Mouse (Mus musculus): ENCODE results near the gene Sh3rf1. TPM values are rescaled to one million over a fixed set of nuclear protein-coding genes. Genes with fewer than 3 reads are reported as not detected.

Gene Sh3rf1
- polyA plus RNA-seq, 1 experiment from 2014 or later, result 9.1 TPM

DNA sequence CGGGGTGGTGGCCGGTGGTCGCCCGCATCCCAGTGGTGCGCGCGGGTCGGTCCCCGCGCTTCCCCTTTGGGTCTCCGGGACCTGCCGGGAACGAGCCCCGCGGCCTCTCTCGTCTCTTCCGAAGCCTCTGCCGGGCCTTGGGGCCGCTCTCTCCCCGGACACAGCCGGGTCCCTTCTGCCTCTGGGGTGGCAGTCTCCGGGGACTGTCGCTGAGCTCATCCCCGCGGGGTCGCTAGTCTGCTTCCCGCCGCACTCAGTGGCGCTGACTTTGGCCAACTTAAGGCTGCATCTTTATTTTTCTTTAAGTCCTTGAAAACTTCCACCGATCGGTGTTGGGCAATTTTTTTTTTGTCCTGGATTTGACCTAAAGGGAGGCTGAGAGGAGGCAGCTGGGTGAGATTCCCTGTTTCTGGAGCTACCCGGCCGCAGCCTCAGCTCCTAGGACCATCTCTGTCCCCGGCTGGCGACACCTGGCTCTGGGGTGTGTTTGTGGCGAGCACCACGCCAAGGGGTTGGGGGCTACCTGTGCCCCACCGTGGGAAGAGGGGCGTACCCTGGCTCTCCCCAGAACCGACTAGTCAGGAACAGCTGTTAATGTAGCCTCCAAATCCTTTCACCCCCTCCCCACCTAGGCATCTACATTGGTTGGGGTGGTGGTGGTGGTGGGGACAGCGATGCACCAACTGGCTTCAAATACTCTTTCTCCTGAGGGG lies 864 bp downstream of the Sh3rf1 start:
- Histone ChIP-seq H3K9ac (replicated peaks) (peak overlapping the region; percentile 81), H3K4me2 (peak overlapping the region; percentile 94), H3K27me3 (no peaks in the 10 kb centered on the region), H3K4me1 (replicated peaks) (peaks cover 24% of the 10 kb centered on the region), H3K4me3 (replicated peaks) (peak overlapping the region; percentile 84), H3K27ac (peak overlapping the region; percentile 81), H3K36me3 (peaks cover 7% of the 10 kb centered on the region; the same call in 1 of the 2 replicates), H3K9me3 (no peaks in the 10 kb centered on the region)
- WGBS, result 0% methylated on average over 31 of the region's 41 CpGs
- peak; percentile 62 for ATAC-seq (ENCODE audit: insufficient number of reproducible peaks, insufficient read depth, low FRiP score, low TSS enrichment, low read depth)

GRCm38 (mm10) chr8:61225581-61226395 lies 2.1 kb downstream of the Sh3rf1 start:
- Histone ChIP-seq H3K27ac (0 out of 2 replicates have a peak overlapping the region, but pooled peaks have one; percentile 4), H3K9ac (replicated peaks) (no peak overlapping the region; the same call in 1 of the 2 replicates), H3K4me1 (replicated peaks) (peaks cover 29% of the 10 kb centered on the region), H3K36me3 (peaks cover 7% of the 10 kb centered on the region; the same call in 1 of the 2 replicates), H3K27me3 (no peaks in the 10 kb centered on the region), H3K9me3 (no peaks in the 10 kb centered on the region), H3K4me3 (replicated peaks) (peak overlapping the region; percentile 84), H3K4me2 (peak overlapping the region; percentile 94)
- 59% methylated on average over 20 of the region's 20 CpGs for WGBS
- ATAC-seq (ENCODE audit: insufficient number of reproducible peaks, insufficient read depth, low FRiP score, low TSS enrichment, low read depth), result no peak

- H3K36me3 ChIP-seq, result peaks cover 7% of the 10 kb centered on the region; the same call in 1 of the 2 replicates
- WGBS, result 84% methylated on average over 5 of the region's 5 CpGs
- peak overlapping the region; percentile 94 for H3K4me2 ChIP-seq
- H3K4me3 ChIP-seq (replicated peaks), result no peak overlapping the region
- ATAC-seq (ENCODE audit: insufficient number of reproducible peaks, insufficient read depth, low FRiP score, low TSS enrichment, low read depth), result no peak
- no peaks in the 10 kb centered on the region for H3K27me3 ChIP-seq
- no peak overlapping the region for H3K27ac ChIP-seq
- no peaks in the 10 kb centered on the region for H3K9me3 ChIP-seq
- no peak overlapping the region for H3K9ac ChIP-seq (replicated peaks)
- H3K4me1 ChIP-seq (replicated peaks), result peaks cover 29% of the 10 kb centered on the region
Observed at GRCm38 (mm10) chr8:61226632-61227031, 3.0 kb downstream of the Sh3rf1 start.

- no peak for ATAC-seq (ENCODE audit: insufficient number of reproducible peaks, insufficient read depth, low FRiP score, low TSS enrichment, low read depth)
- no peak overlapping the region for H3K9ac ChIP-seq (replicated peaks)
- H3K4me3 ChIP-seq (replicated peaks), result no peak overlapping the region
- H3K27me3 ChIP-seq, result no peaks in the 10 kb centered on the region
- H3K4me1 ChIP-seq (replicated peaks), result peaks cover 29% of the 10 kb centered on the region
- no peaks in the 10 kb centered on the region for H3K9me3 ChIP-seq
- H3K4me2 ChIP-seq, result no peak overlapping the region
- H3K36me3 ChIP-seq, result peaks cover 7% of the 10 kb centered on the region; the same call in 1 of the 2 replicates
- H3K27ac ChIP-seq, result no peak overlapping the region
- WGBS, result 73% methylated on average over 8 of the region's 8 CpGs
Observed at GRCm38 (mm10) chr8:61228678-61229077, 5.0 kb downstream of the Sh3rf1 start.

DNA sequence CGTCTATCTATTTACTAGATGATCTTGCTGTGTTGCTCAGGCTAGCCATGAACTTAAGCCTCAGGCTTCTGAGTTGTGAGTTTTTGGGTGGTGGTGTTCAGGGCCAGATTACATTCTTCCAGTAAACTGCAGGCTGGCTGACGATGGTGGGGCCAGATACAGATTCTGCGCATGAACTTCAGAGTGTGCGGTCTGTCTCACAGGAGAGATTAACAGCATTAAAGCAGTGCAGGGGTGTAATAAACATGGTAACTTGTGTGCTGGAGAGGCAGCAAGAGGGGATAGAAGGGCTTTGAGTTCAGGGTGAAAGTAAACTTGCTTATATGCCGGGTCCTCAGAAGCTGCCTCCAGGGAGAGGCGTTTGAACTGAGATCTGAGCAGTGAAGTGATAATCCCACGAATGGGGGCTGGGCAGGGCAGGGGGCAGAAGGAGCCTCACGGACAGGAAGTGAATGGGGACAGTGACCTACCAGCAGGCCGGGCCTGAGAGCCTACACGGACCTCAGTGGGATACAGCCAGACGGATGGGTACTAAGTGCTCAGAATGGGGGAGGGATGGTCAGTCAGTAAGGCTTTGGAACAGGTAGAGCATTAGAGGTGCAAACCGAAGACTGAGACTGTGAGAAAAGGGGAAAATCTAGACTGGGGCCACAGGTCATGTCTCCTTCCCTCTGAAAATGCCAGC lies 6.0 kb downstream of the Sh3rf1 start:
- 55% methylated on average over 12 of the region's 12 CpGs for WGBS
- Histone ChIP-seq H3K9me3 (no peaks in the 10 kb centered on the region), H3K27me3 (no peaks in the 10 kb centered on the region), H3K9ac (replicated peaks) (no peak overlapping the region), H3K27ac (no peak overlapping the region), H3K4me2 (no peak overlapping the region), H3K36me3 (peaks cover 7% of the 10 kb centered on the region; the same call in 1 of the 2 replicates), H3K4me1 (replicated peaks) (peaks cover 29% of the 10 kb centered on the region), H3K4me3 (replicated peaks) (no peak overlapping the region)
- no peak for ATAC-seq (ENCODE audit: insufficient number of reproducible peaks, insufficient read depth, low FRiP score, low TSS enrichment, low read depth)

- H3K4me3 ChIP-seq (replicated peaks), result no peak overlapping the region
- no peak overlapping the region for H3K4me2 ChIP-seq
- ATAC-seq (ENCODE audit: insufficient number of reproducible peaks, insufficient read depth, low FRiP score, low TSS enrichment, low read depth), result no peak
- H3K36me3 ChIP-seq, result peaks cover 5% of the 10 kb centered on the region; the same call in 1 of the 2 replicates
- no peak overlapping the region for H3K27ac ChIP-seq
- 95% methylated on average over 11 of the region's 11 CpGs for WGBS
- no peaks in the 10 kb centered on the region for H3K9me3 ChIP-seq
- no peaks in the 10 kb centered on the region for H3K27me3 ChIP-seq
- peaks cover 22% of the 10 kb centered on the region for H3K4me1 ChIP-seq (replicated peaks)
- H3K9ac ChIP-seq (replicated peaks), result no peak overlapping the region
Observed at GRCm38 (mm10) chr8:61230881-61231755, 7.4 kb downstream of the Sh3rf1 start.

- WGBS, result 90% methylated on average over 5 of the region's 5 CpGs
- H3K9me3 ChIP-seq, result no peaks in the 10 kb centered on the region
- H3K36me3 ChIP-seq, result 0 out of 2 replicates have a peak, but pooled peaks cover 5% of the 10 kb centered on the region
- H3K27me3 ChIP-seq, result no peaks in the 10 kb centered on the region
- no peak overlapping the region for H3K4me2 ChIP-seq
- no peak overlapping the region for H3K9ac ChIP-seq (replicated peaks)
- H3K4me3 ChIP-seq (replicated peaks), result no peak overlapping the region
- H3K27ac ChIP-seq, result no peak overlapping the region
- peaks cover 8% of the 10 kb centered on the region for H3K4me1 ChIP-seq (replicated peaks)
- no peak for ATAC-seq (ENCODE audit: insufficient number of reproducible peaks, insufficient read depth, low FRiP score, low TSS enrichment, low read depth)
Observed at GRCm38 (mm10) chr8:61235499-61235898, 11.8 kb downstream of the Sh3rf1 start.

- H3K9me3 ChIP-seq, result no peaks in the 10 kb centered on the region
- H3K27me3 ChIP-seq, result no peaks in the 10 kb centered on the region
- no peak overlapping the region for H3K27ac ChIP-seq
- 0 out of 2 replicates have a peak, but pooled peaks cover 5% of the 10 kb centered on the region for H3K36me3 ChIP-seq
- H3K9ac ChIP-seq (replicated peaks), result no peak overlapping the region
- ATAC-seq (ENCODE audit: insufficient number of reproducible peaks, insufficient read depth, low FRiP score, low TSS enrichment, low read depth), result no peak
- H3K4me2 ChIP-seq, result no peak overlapping the region
- H3K4me3 ChIP-seq (replicated peaks), result no peak overlapping the region
- 61% methylated on average over 9 of the region's 9 CpGs for WGBS
- peaks cover 8% of the 10 kb centered on the region for H3K4me1 ChIP-seq (replicated peaks)
Observed at GRCm38 (mm10) chr8:61236506-61237268, 13.0 kb downstream of the Sh3rf1 start.

DNA sequence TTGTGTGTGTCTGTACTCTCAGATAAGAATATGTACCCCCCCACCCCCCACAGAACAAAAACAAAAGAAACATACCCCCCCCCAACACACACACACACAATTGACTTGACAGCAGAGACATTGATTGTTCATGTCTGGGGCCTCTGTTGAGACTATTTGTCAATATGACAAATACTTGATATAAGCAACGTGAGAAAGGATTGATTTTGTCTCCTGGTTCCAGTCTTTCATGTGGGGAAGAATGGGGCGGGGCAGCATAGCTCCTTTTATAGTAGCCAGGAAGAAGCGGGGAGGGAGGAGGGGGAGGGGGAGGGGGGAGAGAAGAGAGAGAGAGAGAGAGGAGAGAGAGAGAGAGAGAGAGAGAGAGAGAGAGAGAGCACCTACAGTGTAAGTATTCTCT lies 15.9 kb downstream of the Sh3rf1 start:
- Histone ChIP-seq H3K4me3 (replicated peaks) (no peak overlapping the region), H3K36me3 (0 out of 2 replicates have a peak, but pooled peaks cover 5% of the 10 kb centered on the region), H3K27ac (no peak overlapping the region), H3K9me3 (0 out of 2 replicates have a peak, but pooled peaks cover 2% of the 10 kb centered on the region), H3K4me1 (replicated peaks) (peaks cover 8% of the 10 kb centered on the region), H3K4me2 (no peak overlapping the region), H3K27me3 (no peaks in the 10 kb centered on the region), H3K9ac (replicated peaks) (no peak overlapping the region)
- no peak for ATAC-seq (ENCODE audit: insufficient number of reproducible peaks, insufficient read depth, low FRiP score, low TSS enrichment, low read depth)
- WGBS, result 68% methylated on average over 3 of the region's 3 CpGs

DNA sequence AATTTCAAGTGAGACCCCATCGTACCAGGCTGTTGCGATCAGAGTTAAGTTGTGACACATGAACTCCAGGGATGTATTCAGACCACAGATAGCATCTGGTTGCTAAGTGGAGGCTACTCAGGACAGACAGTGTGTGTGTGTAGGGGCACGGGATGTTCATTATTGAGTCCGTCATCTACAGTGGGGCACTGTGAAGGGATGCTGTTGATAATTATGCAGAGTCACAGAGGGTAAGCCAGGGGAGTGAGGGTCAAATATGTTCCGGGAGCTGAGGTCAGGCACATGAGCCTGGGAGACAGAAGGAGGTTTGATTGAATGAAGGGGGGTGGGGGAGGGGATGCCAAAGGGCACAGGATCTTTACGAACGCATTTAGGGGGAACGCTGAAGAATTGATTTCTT lies 17.6 kb downstream of the Sh3rf1 start:
- WGBS, result 63% methylated on average over 8 of the region's 8 CpGs
- H3K4me2 ChIP-seq, result no peak overlapping the region
- no peaks in the 10 kb centered on the region for H3K27me3 ChIP-seq
- no peak overlapping the region for H3K4me3 ChIP-seq (replicated peaks)
- no peak for ATAC-seq (ENCODE audit: insufficient number of reproducible peaks, insufficient read depth, low FRiP score, low TSS enrichment, low read depth)
- peaks cover 3% of the 10 kb centered on the region; the same call in 1 of the 2 replicates for H3K4me1 ChIP-seq (replicated peaks)
- no peak overlapping the region for H3K9ac ChIP-seq (replicated peaks)
- no peak overlapping the region for H3K27ac ChIP-seq
- 0 out of 2 replicates have a peak, but pooled peaks cover 5% of the 10 kb centered on the region for H3K36me3 ChIP-seq
- H3K9me3 ChIP-seq, result 0 out of 2 replicates have a peak, but pooled peaks cover 2% of the 10 kb centered on the region

Data from limb, embryonic 12.5 days (tissue).